Mouse (Mus musculus): ENCODE results near the gene Dolpp1.

DNA sequence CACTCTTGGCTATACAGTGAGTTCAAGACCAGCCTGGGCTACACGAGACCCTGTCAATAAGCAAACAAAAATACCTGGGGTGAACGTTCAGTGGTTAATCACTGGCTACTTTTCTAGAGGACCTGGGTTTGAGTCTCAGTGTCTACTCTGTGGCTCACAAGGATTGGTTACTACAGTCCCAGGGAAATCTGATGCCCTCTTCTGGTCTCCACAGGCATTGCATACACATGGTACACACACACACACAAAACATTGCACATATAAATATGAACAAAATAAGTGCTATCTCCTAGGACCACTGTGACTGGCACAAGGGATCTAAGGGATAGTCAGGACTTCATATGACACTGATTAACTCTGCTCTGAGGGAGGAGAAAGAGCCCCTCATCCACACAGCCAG is 3.1 kb upstream of the Dolpp1 start:
- TF ChIP-seq GATA1 (IDR thresholded peaks at IDR 0.05; ENCODE audit: borderline replicate concordance, low read length) (no peak), FLI1 (IDR thresholded peaks at IDR 0.05; ENCODE audit: low read length) (no peak)

Measured in megakaryocyte, embryonic 14.5 days (primary cell).